Mouse (Mus musculus) forebrain, embryonic 16.5 days (tissue): ENCODE measurements around the gene Sptb. TPM values are rescaled to one million over a fixed set of nuclear protein-coding genes. Genes with fewer than 3 reads are reported as not detected.

Experiments
- ATAC-seq: fragments of 200-750 bp; cut with Nextera tagmentation; 2 replicates; pipeline ENCODE4 v1.8.0; 2017; ENCODE audit warnings: mild to moderate bottlenecking, moderate library complexity
- H3K27ac ChIP-seq: fragments of 300-500 bp; sonication (generic); 2 replicates; pipeline ENCODE4 v1.5.1; 2014; ENCODE audit warnings: low read length, control low read depth
- H3K27me3 ChIP-seq: fragments of 300-500 bp; sonication (generic); replicated peaks from 2 replicates; pipeline ENCODE4 v1.6.1; 2014; ENCODE audit warnings: low read length; ENCODE audit not compliant: control insufficient read depth, insufficient read depth
- H3K36me3 ChIP-seq: fragments of 300-500 bp; sonication (generic); 2 replicates; pipeline ENCODE4 v1.6.1; 2014; ENCODE audit not compliant: control insufficient read depth, insufficient read depth
- H3K4me1 ChIP-seq: fragments of 300-500 bp; sonication (generic); replicated peaks from 2 replicates; pipeline ENCODE4 v1.6.1; 2014; ENCODE audit warnings: low read length; ENCODE audit not compliant: control insufficient read depth, insufficient read depth
- H3K4me2 ChIP-seq: fragments of 300-500 bp; sonication (generic); 2 replicates; pipeline ENCODE4 v1.6.1; 2014; ENCODE audit warnings: mild to moderate bottlenecking, low read length, control low read depth
- H3K4me3 ChIP-seq: fragments of 300-500 bp; sonication (generic); replicated peaks from 2 replicates; pipeline ENCODE4 v1.5.1; 2014; ENCODE audit warnings: mild to moderate bottlenecking, low read length, control low read depth
- H3K9ac ChIP-seq: fragments of 300-500 bp; sonication (generic); replicated peaks from 2 replicates; pipeline ENCODE4 v1.6.1; 2014; ENCODE audit warnings: low read depth, low read length, control low read depth
- H3K9me3 ChIP-seq: fragments of 300-500 bp; sonication (generic); 2 replicates; pipeline ENCODE4 v1.6.1; 2016; ENCODE audit warnings: low read length; ENCODE audit not compliant: control insufficient read depth
- WGBS: fragments of 180-500 bp; shearing (Covaris S2); extraction: QIAGEN DNeasy Blood & Tissue Kit; methylation state at CpG from one replicate; pipeline ENCODE4 v1.1.7; 2014; 5-methylcytosine and 5-hydroxymethylcytosine counted together
- polyA plus RNA-seq: library from polyadenylated mRNA; unstranded; fragments of >200 nt; fragmentation: Nextera tagmentation; extraction: Ambion mirVana; gene quantifications from 2 replicates; pipeline ENCODE4 v1.2.1, GENCODE M21; 2015

Gene Sptb
- 1.4 and 1.9 TPM in 2 replicates for polyA plus RNA-seq

- H3K4me1 ChIP-seq = peaks cover 14% of the 10 kb centered on the region
- no peaks in the 10 kb centered on the region for H3K9me3 ChIP-seq
- no peak within 1 kb of the TSS for H3K27ac ChIP-seq
- H3K36me3 ChIP-seq = no peaks in the 10 kb centered on the region
- peaks cover 15% of the 10 kb centered on the region for H3K27me3 ChIP-seq
- ATAC-seq = peak; percentile 78
- peak within 1 kb of the TSS; percentile 70 for H3K4me3 ChIP-seq
- peak within 1 kb of the TSS; percentile 98 for H3K4me2 ChIP-seq
- peak within 1 kb of the TSS; percentile 72 for H3K9ac ChIP-seq
- under 1% methylated on average over 39 of the region's 40 CpGs for WGBS
Observed at GRCm38 (mm10) chr12:76710351-76711100, at the start of gene Sptb. TSS of gene Sptb (minus strand) at chr12:76710547.

- no peak overlapping the region for H3K4me2 ChIP-seq
- H3K4me3 ChIP-seq = no peak overlapping the region
- H3K36me3 ChIP-seq = no peaks in the 10 kb centered on the region
- no peak overlapping the region for H3K27ac ChIP-seq
- H3K27me3 ChIP-seq = no peaks in the 10 kb centered on the region
- WGBS = 47% methylated on average over 14 of the region's 14 CpGs
- ATAC-seq = peak; percentile 50; the same call in 1 of the 2 replicates
- H3K9ac ChIP-seq = no peak overlapping the region
- H3K4me1 ChIP-seq = no peaks in the 10 kb centered on the region
- no peaks in the 10 kb centered on the region for H3K9me3 ChIP-seq
Observed at GRCm38 (mm10) chr12:76752652-76753318, 42.4 kb upstream of the Sptb start.

- no peak for ATAC-seq
- H3K9me3 ChIP-seq = no peaks in the 10 kb centered on the region
- no peaks in the 10 kb centered on the region for H3K4me1 ChIP-seq
- no peak overlapping the region for H3K27ac ChIP-seq
- H3K4me2 ChIP-seq = no peak overlapping the region
- no peaks in the 10 kb centered on the region for H3K27me3 ChIP-seq
- H3K36me3 ChIP-seq = no peaks in the 10 kb centered on the region
- H3K9ac ChIP-seq = no peak overlapping the region
- WGBS = 84% methylated on average over 16 of the region's 16 CpGs
- H3K4me3 ChIP-seq = no peak overlapping the region
Observed at GRCm38 (mm10) chr12:76750866-76751459, 40.6 kb upstream of the Sptb start.

GRCm38 (mm10) chr12:76727955-76728354, 17.6 kb upstream of the Sptb start:
- Histone ChIP-seq H3K4me3 (no peak overlapping the region), H3K4me2 (no peak overlapping the region), H3K9ac (no peak overlapping the region), H3K36me3 (no peaks in the 10 kb centered on the region), H3K4me1 (no peaks in the 10 kb centered on the region), H3K9me3 (no peaks in the 10 kb centered on the region), H3K27me3 (no peaks in the 10 kb centered on the region), H3K27ac (no peak overlapping the region)
- no peak for ATAC-seq
- WGBS = 89% methylated on average over 4 of the region's 4 CpGs

GRCm38 (mm10) chr12:76722026-76722425, 11.7 kb upstream of the Sptb start:
- Histone ChIP-seq H3K27me3 (no peaks in the 10 kb centered on the region), H3K27ac (no peak overlapping the region), H3K4me1 (no peaks in the 10 kb centered on the region), H3K9me3 (no peaks in the 10 kb centered on the region), H3K9ac (no peak overlapping the region), H3K4me3 (no peak overlapping the region), H3K4me2 (no peak overlapping the region), H3K36me3 (no peaks in the 10 kb centered on the region)
- WGBS = 31% methylated on average over 3 of the region's 3 CpGs
- ATAC-seq = no peak

GRCm38 (mm10) chr12:76720572-76720971, 10.2 kb upstream of the Sptb start:
- no peaks in the 10 kb centered on the region for H3K36me3 ChIP-seq
- H3K9me3 ChIP-seq = no peaks in the 10 kb centered on the region
- no peaks in the 10 kb centered on the region for H3K27me3 ChIP-seq
- ATAC-seq = no peak
- H3K4me1 ChIP-seq = no peaks in the 10 kb centered on the region
- H3K4me3 ChIP-seq = no peak overlapping the region
- H3K27ac ChIP-seq = no peak overlapping the region
- no peak overlapping the region for H3K9ac ChIP-seq
- no peak overlapping the region for H3K4me2 ChIP-seq

GRCm38 (mm10) chr12:76718384-76718783, 8.0 kb upstream of the Sptb start:
- Histone ChIP-seq H3K27me3 (no peaks in the 10 kb centered on the region), H3K9ac (no peak overlapping the region), H3K4me1 (no peaks in the 10 kb centered on the region), H3K36me3 (no peaks in the 10 kb centered on the region), H3K9me3 (no peaks in the 10 kb centered on the region), H3K27ac (no peak overlapping the region), H3K4me3 (no peak overlapping the region), H3K4me2 (no peak overlapping the region)
- no peak for ATAC-seq
- 78% methylated on average over 4 of the region's 4 CpGs for WGBS

GRCm38 (mm10) chr12:76709795-76710350, 474 bp downstream of the Sptb start:
- under 1% methylated on average over 44 of the region's 55 CpGs for WGBS
- no peaks in the 10 kb centered on the region for H3K36me3 ChIP-seq
- peaks cover 14% of the 10 kb centered on the region for H3K4me1 ChIP-seq
- ATAC-seq = peak; percentile 82
- peak overlapping the region; percentile 98 for H3K4me2 ChIP-seq
- no peaks in the 10 kb centered on the region for H3K9me3 ChIP-seq
- peak overlapping the region; percentile 70 for H3K4me3 ChIP-seq
- H3K9ac ChIP-seq = peak overlapping the region; percentile 72
- H3K27me3 ChIP-seq = peaks cover 15% of the 10 kb centered on the region
- no peak overlapping the region for H3K27ac ChIP-seq
